Mouse (Mus musculus) forebrain, embryonic 12.5 days (tissue): Measurements from ENCODE around the gene Mecom. TPM values are rescaled to one million over a fixed set of nuclear protein-coding genes. Genes with fewer than 3 reads are reported as not detected.

Source experiments
- ATAC-seq: fragments of 200-750 bp; cut with Nextera tagmentation; 2 replicates; pipeline ENCODE4 v1.8.0; 2017; ENCODE audit warnings: moderate TSS enrichment; ENCODE audit not compliant: low FRiP score
- H3K27ac ChIP-seq: fragments of 300-500 bp; sonication (generic); 2 replicates; pipeline ENCODE4 v1.5.1; 2016; ENCODE audit warnings: mild to moderate bottlenecking
- H3K27me3 ChIP-seq: fragments of 300-500 bp; sonication (generic); 2 replicates; pipeline ENCODE4 v1.6.1; 2016; ENCODE audit warnings: mild to moderate bottlenecking
- H3K36me3 ChIP-seq: fragments of 300-500 bp; sonication (generic); replicated peaks from 2 replicates; pipeline ENCODE4 v1.6.1; 2016; ENCODE audit warnings: mild to moderate bottlenecking
- H3K4me1 ChIP-seq: fragments of 300-500 bp; sonication (generic); 2 replicates; pipeline ENCODE4 v1.6.1; 2016
- H3K4me2 ChIP-seq: fragments of 300-500 bp; sonication (generic); 2 replicates; pipeline ENCODE4 v1.6.1; 2016; ENCODE audit warnings: mild to moderate bottlenecking, moderate library complexity
- H3K4me3 ChIP-seq: fragments of 300-500 bp; sonication (generic); replicated peaks from 2 replicates; pipeline ENCODE4 v1.5.1; 2016; ENCODE audit warnings: mild to moderate bottlenecking
- H3K9ac ChIP-seq: fragments of 300-500 bp; sonication (generic); 2 replicates; pipeline ENCODE4 v1.6.1; 2016; ENCODE audit warnings: mild to moderate bottlenecking
- H3K9me3 ChIP-seq: fragments of 300-500 bp; sonication (generic); 2 replicates; pipeline ENCODE4 v1.6.1; 2016
- WGBS: fragments of 180-500 bp; shearing (Covaris S2); methylation state at CpG from one replicate; pipeline ENCODE4 v1.1.7; 2016; 5-methylcytosine and 5-hydroxymethylcytosine counted together
- polyA plus RNA-seq: library from polyadenylated mRNA; unstranded; fragments of >200 nt; fragmentation: Nextera tagmentation; extraction: Ambion mirVana; gene quantifications from 2 replicates; pipeline ENCODE4 v1.2.1, GENCODE M21; 2016

The Mecom gene
- polyA plus RNA-seq, 1 experiment from 2014 or later = 12.2 TPM

DNA sequence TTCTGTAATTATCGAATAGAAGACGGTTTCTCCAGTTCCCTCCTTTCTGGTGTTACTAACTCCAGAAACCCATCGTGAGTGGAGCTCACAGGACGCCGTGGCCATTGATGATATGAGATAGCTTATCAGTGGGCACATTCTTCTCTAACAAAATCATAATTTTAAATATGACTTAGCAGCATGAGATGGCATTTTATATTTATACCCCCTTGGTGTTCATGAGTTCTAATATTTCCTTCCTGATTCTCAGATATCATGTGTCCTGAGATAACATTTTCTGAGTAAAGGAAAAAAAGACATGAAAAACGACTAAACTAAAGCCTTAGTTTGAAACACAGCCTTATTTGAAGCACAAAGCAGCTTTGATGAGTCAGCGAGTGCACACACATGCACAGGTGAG is 481.3 kb downstream of the Mecom start:
- Histone ChIP-seq H3K9me3 (no peaks in the 10 kb centered on the region), H3K4me3 (no peak overlapping the region), H3K27me3 (no peaks in the 10 kb centered on the region), H3K27ac (no peak overlapping the region), H3K36me3 (no peaks in the 10 kb centered on the region), H3K9ac (no peak overlapping the region), H3K4me2 (no peak overlapping the region), H3K4me1 (no peaks in the 10 kb centered on the region)
- ATAC-seq = no peak
- 84% methylated on average over 7 of the region's 7 CpGs for WGBS

DNA sequence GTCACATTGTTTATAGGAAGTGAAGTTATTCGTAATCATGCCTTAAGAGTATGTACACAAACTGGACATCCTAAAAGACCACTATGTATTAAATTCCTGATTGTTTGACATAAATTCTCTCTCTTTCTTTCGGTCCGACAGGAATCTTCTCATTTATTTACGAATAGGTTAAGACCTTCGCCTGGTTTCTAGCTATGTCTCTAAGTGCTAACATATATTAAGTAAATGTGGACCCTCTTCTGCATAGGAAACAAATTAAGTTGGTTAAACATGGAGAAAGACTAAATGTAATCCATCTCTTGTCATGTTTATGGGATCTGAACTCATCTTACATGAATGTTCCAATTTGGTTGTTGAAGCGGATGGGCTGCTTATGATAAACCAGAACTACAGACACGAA is 487.8 kb downstream of the Mecom start:
- no peak overlapping the region for H3K27ac ChIP-seq
- ATAC-seq = no peak
- 96% methylated on average over 7 of the region's 7 CpGs for WGBS

DNA sequence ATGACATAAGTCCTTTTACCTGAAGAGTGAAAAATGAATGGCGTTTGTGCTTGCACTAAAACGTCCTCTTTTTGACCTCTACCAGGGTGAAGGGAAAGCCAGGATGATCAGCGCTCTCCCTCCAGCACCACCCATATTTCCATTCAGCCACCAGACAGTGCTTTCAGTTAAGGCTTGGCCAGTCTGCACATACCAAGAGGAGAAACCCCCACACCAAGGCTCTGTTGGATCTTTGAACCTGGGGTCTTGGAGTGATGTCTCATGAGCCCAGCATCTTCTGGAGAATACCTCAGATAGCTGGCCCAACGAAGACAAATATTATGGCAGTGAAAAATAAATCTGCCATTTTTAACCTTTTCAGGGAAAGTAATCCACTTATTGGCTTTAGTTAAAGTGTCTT is 488.2 kb downstream of the Mecom start:
- WGBS = 91% methylated on average over 4 of the region's 4 CpGs
- Histone ChIP-seq H3K9me3 (no peaks in the 10 kb centered on the region), H3K27me3 (no peaks in the 10 kb centered on the region), H3K27ac (no peak overlapping the region), H3K36me3 (no peaks in the 10 kb centered on the region), H3K4me1 (no peaks in the 10 kb centered on the region), H3K9ac (no peak overlapping the region), H3K4me3 (no peak overlapping the region), H3K4me2 (no peak overlapping the region)
- ATAC-seq = no peak

More for the DNA sequence above, 487.8 kb downstream of the Mecom start:
- H3K4me1 ChIP-seq = no peaks in the 10 kb centered on the region
- no peaks in the 10 kb centered on the region for H3K36me3 ChIP-seq
- H3K4me2 ChIP-seq = no peak overlapping the region
- no peak overlapping the region for H3K4me3 ChIP-seq
- no peaks in the 10 kb centered on the region for H3K27me3 ChIP-seq
- H3K9ac ChIP-seq = no peak overlapping the region
- no peaks in the 10 kb centered on the region for H3K9me3 ChIP-seq

DNA sequence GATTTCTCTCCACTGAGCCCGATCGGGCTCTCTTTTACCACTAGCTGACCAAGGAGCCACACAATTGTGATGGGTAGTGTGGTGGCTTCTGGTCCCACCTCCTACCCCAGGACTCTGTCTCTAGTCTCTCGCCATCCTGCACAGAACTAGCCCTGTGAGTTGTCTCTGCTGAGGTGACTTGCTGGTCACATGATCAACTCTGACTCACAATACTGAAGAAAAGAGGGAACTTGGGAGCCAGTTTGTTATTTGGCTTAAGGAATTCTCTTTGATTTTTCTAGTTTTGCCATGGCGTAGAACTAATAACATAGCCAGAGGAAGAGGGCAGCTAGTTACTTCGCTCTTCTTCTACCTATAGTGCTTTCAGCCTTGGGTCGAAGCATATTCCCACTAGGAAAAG is 496.5 kb downstream of the Mecom start:
- Histone ChIP-seq H3K4me2 (no peak overlapping the region), H3K27me3 (no peaks in the 10 kb centered on the region), H3K4me1 (no peaks in the 10 kb centered on the region), H3K27ac (no peak overlapping the region), H3K36me3 (no peaks in the 10 kb centered on the region), H3K9ac (no peak overlapping the region), H3K4me3 (no peak overlapping the region), H3K9me3 (no peaks in the 10 kb centered on the region)
- WGBS = 87% methylated on average over 6 of the region's 6 CpGs
- ATAC-seq = no peak

DNA sequence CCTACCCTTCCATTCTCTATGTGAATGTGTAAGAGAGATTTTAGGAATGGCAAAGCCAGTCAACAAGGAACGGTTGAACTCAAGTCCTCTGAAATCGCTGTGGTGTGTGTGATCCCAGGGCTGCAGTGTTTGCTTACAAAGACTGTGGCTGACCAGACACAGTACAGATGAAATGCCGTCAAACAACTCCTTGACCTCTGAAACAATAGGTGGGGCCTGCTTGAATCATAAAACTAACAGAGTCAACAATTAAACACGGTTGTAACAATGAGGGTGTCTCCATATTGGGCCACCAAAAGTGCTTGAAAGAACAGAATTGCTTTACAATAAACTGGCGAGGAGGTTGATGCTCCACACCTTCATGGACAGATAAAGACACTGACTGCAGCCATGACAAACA is 497.0 kb downstream of the Mecom start:
- WGBS = 85% methylated on average over 5 of the region's 5 CpGs
- no peak for ATAC-seq
- H3K4me3 ChIP-seq = no peak overlapping the region
- H3K9me3 ChIP-seq = no peaks in the 10 kb centered on the region
- no peaks in the 10 kb centered on the region for H3K4me1 ChIP-seq
- no peaks in the 10 kb centered on the region for H3K27me3 ChIP-seq
- H3K27ac ChIP-seq = no peak overlapping the region
- H3K4me2 ChIP-seq = no peak overlapping the region
- no peaks in the 10 kb centered on the region for H3K36me3 ChIP-seq
- H3K9ac ChIP-seq = no peak overlapping the region

DNA sequence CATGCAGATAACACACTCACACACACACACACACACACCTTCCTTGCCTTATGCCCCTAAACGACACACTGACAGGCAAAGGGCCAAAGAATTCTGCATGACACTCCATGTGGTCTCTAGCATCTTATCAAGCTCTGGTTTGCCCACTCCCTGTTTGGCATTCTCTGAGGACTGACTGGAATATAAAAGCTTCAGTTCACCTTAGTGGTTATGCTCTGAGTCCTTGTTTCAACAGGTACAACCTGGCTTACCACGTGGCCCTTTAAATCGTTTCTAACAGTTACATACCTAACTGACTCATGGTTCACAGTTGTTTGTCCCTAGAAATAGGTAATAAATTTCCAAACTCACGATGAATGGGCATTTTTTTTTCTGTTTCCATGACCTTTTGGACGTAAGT is 499.0 kb downstream of the Mecom start:
- WGBS = 85% methylated on average over 5 of the region's 5 CpGs
- Histone ChIP-seq H3K4me1 (no peaks in the 10 kb centered on the region), H3K4me3 (no peak overlapping the region), H3K9me3 (no peaks in the 10 kb centered on the region), H3K36me3 (no peaks in the 10 kb centered on the region), H3K27me3 (no peaks in the 10 kb centered on the region), H3K4me2 (no peak overlapping the region), H3K9ac (no peak overlapping the region), H3K27ac (no peak overlapping the region)
- no peak for ATAC-seq

DNA sequence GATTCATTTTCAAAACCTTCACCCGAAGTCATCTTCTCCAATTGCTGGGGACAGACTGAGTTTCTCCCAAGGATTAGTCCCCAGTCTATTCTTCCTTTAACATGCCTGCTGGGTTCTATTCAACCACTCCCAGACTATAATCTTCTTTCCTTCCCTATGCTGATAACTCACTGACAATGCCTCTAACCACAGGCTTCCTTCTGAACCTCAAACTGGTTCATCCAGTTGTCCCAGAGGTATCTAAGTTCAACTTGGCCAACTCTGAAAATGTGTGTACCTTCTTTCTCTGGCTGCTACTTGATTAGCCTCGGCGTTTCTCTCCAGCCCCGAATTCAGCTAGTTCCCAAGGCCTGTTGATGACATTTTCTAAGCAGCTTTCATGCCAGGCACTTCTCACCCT is 499.7 kb downstream of the Mecom start:
- H3K36me3 ChIP-seq = no peaks in the 10 kb centered on the region
- H3K4me1 ChIP-seq = no peaks in the 10 kb centered on the region
- H3K9me3 ChIP-seq = no peaks in the 10 kb centered on the region
- H3K27ac ChIP-seq = no peak overlapping the region
- H3K27me3 ChIP-seq = no peaks in the 10 kb centered on the region
- H3K9ac ChIP-seq = no peak overlapping the region
- no peak overlapping the region for H3K4me3 ChIP-seq
- no peak overlapping the region for H3K4me2 ChIP-seq
- WGBS = 16% methylated on average over 4 of the region's 4 CpGs
- no peak for ATAC-seq

DNA sequence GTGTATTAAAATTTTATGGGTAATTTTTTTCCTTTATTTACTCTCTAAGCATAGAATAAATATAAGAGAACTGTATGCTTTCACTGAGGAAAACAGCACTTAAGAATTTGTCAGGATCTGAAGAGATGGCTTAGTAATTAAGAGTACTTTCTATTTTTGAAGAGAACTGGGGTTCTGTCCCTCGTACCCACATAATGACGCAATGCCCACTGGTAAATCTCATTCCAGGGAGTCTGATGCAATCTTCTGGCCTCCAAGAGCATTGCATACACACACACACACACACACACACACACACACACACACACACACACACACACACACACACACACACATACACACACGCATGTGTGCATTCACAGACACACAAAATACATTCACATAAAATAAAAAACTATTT is 504.3 kb downstream of the Mecom start:
- Histone ChIP-seq H3K27me3 (no peaks in the 10 kb centered on the region), H3K9me3 (no peaks in the 10 kb centered on the region), H3K4me1 (no peaks in the 10 kb centered on the region), H3K4me3 (no peak overlapping the region), H3K9ac (no peak overlapping the region), H3K27ac (no peak overlapping the region), H3K36me3 (no peaks in the 10 kb centered on the region), H3K4me2 (no peak overlapping the region)
- WGBS = 85% methylated on average over 3 of the region's 3 CpGs
- no peak for ATAC-seq

DNA sequence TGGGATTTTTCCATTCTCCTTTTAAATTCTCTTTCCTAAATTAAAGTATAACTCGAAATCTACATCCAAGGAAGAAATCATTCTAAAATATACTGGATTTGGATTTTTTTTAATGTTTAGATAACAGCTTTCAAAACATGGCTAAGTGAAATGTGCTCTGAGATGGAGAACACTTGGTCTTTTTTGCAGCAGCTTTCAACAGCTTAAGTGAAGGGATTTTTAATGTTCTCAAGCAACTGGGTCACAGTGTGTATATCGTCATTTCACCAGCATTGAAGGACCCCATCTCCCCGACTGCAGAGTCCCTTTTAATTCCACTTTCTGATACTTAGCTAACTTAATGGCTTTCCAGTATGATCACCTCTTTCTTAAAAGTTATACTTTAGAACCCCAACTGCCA is 509.3 kb downstream of the Mecom start:
- Histone ChIP-seq H3K36me3 (no peaks in the 10 kb centered on the region), H3K27me3 (no peaks in the 10 kb centered on the region), H3K4me1 (no peaks in the 10 kb centered on the region), H3K9ac (no peak overlapping the region), H3K4me2 (no peak overlapping the region), H3K9me3 (no peaks in the 10 kb centered on the region), H3K4me3 (no peak overlapping the region), H3K27ac (no peak overlapping the region)
- ATAC-seq = no peak
- 83% methylated on average over 3 of the region's 3 CpGs for WGBS

DNA sequence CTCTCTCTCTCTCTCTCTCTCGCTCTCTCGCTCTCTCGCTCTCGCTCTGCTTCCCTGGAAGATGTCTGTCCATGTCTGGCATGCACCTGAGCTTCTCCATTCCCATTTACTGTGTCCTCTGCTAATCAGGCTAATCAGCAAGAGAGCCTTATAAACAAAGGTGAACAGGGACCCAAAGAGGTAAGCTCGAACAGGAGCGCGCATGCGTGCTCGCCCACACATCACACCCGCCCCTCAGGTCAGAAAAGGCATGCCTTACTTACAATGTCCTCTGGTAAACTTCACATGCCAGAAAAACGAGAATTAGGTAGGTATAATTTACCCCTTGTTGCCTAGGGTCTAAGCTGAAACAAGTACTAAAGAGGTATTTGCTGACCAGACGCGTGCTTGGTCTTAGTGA is 527.8 kb downstream of the Mecom start:
- Histone ChIP-seq H3K4me2 (no peak overlapping the region), H3K27me3 (peaks cover 10% of the 10 kb centered on the region; the same call in 1 of the 2 replicates), H3K9ac (no peak overlapping the region), H3K4me3 (no peak overlapping the region), H3K9me3 (no peaks in the 10 kb centered on the region), H3K36me3 (no peaks in the 10 kb centered on the region), H3K4me1 (peaks cover 8% of the 10 kb centered on the region), H3K27ac (no peak overlapping the region)
- 89% methylated on average over 13 of the region's 13 CpGs for whole genome bisulfite sequencing
- ATAC-seq = no peak

DNA sequence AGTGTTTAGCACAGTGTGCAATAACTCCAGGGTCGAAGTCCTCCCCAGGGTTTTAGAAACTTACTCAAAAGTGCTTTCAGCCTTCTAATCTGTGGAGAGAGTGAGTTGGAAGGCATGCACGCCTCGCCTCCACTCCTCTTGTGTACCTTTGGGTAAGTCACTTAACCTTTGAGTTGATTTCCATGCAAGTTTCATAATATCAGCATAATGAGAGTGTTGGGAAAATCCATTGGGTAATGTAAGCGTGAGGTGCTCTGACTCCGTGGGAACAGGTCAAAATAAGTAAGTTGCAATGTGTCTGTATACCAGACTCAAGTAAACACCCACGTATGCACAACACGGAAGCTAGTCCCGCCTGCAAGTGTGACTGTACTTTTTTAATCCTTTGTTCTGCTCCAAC is 528.4 kb downstream of the Mecom start:
- no peak overlapping the region for H3K9ac ChIP-seq
- H3K27ac ChIP-seq = no peak overlapping the region
- H3K27me3 ChIP-seq = peaks cover 10% of the 10 kb centered on the region; the same call in 1 of the 2 replicates
- 70% methylated on average over 8 of the region's 8 CpGs for WGBS
- H3K36me3 ChIP-seq = no peaks in the 10 kb centered on the region
- H3K4me1 ChIP-seq = peaks cover 8% of the 10 kb centered on the region
- H3K4me3 ChIP-seq = no peak overlapping the region
- no peak overlapping the region for H3K4me2 ChIP-seq
- no peaks in the 10 kb centered on the region for H3K9me3 ChIP-seq
- no peak for ATAC-seq

DNA sequence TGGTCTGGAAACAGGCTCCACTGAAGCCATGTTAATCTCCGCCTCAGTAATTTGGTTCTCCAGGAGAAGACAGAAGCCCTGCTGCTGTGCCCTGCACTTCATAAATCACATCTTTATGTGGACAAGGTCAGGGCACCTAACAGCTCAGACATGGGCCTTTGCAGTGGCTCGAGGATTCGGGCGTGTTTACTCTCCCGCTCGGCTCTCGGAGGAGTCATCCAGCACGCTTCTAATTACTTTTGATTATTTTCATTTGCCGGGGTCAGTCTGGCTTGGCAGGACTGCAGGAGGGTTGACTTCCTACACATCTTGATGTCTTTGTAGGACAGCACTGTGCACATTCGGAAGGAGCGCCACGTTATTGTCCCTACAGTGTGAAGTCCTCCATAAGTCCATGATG is 529.6 kb downstream of the Mecom start:
- WGBS = 50% methylated on average over 12 of the region's 12 CpGs

DNA sequence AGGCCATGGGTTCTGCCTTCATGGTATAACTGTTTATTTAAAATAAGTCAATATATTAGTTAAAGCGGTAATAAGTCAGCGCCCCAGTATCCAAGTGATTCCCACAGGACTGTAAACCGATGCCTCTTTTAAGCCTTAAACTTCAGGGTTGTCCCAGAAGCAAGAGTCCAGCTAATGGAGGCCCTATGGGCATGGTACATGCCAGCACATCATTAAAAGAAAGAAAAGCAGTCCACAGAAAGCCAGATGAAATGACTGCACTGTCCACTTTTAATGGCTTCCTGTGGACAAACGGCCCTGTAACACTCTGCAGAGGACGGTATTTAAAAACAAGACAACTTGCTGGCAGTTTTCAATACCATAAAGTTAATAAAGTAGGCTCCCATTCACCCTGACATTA is 531.0 kb downstream of the Mecom start:
- Histone ChIP-seq H3K4me1 (peaks cover 24% of the 10 kb centered on the region), H3K4me3 (no peak overlapping the region), H3K27me3 (peaks cover 13% of the 10 kb centered on the region; the same call in 1 of the 2 replicates), H3K27ac (no peak overlapping the region), H3K36me3 (no peaks in the 10 kb centered on the region), H3K4me2 (no peak overlapping the region), H3K9ac (no peak overlapping the region), H3K9me3 (no peaks in the 10 kb centered on the region)
- ATAC-seq = no peak
- 62% methylated on average over 5 of the region's 5 CpGs for WGBS

More for the DNA sequence above, 529.6 kb downstream of the Mecom start:
- no peak overlapping the region for H3K9ac ChIP-seq
- no peak for ATAC-seq
- peaks cover 10% of the 10 kb centered on the region; the same call in 1 of the 2 replicates for H3K27me3 ChIP-seq
- no peak overlapping the region for H3K27ac ChIP-seq
- H3K9me3 ChIP-seq = no peaks in the 10 kb centered on the region
- H3K36me3 ChIP-seq = no peaks in the 10 kb centered on the region
- no peak overlapping the region for H3K4me3 ChIP-seq
- H3K4me1 ChIP-seq = peaks cover 11% of the 10 kb centered on the region
- no peak overlapping the region for H3K4me2 ChIP-seq
